Mouse (Mus musculus) T-helper 2 cell (primary cell): ENCODE results near the gene Timeless.
"Not testable (repeated sequence)": the region's sequence is repeated elsewhere in the genome, so short reads cannot be mapped to it uniquely, and the experiment has no call there.

ENCODE experiments used
- in situ Hi-C: fragments of 300-600 bp; cut with MboI, MseI; formaldehyde crosslinking; loops from one replicate; pipeline ENCODE4 v1.15.1; 2025; ENCODE audit warnings: high pct_unique_total_duplicates

Gene Timeless

DNA sequence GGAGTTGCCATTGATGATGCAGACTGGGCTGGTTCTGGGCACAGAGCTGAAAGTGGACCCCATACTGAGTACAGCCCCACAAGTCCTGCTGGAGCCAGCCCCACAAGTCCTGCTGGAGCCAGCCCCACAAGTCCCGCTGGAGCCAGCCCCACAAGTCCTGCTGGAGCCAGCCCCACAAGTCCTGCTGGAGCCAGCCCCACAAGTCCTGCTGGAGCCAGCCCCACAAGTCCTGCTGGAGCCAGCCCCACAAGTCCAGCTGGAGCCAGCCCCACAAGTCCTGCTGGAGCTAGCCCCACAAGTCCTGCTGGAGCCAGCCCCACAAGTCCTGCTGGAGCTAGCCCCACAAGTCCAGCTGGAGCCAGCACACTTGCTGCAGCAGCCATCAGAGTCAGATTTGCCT lies 58.7 kb downstream of the Timeless start:
- in situ Hi-C loops, result not testable (repeated sequence)

DNA sequence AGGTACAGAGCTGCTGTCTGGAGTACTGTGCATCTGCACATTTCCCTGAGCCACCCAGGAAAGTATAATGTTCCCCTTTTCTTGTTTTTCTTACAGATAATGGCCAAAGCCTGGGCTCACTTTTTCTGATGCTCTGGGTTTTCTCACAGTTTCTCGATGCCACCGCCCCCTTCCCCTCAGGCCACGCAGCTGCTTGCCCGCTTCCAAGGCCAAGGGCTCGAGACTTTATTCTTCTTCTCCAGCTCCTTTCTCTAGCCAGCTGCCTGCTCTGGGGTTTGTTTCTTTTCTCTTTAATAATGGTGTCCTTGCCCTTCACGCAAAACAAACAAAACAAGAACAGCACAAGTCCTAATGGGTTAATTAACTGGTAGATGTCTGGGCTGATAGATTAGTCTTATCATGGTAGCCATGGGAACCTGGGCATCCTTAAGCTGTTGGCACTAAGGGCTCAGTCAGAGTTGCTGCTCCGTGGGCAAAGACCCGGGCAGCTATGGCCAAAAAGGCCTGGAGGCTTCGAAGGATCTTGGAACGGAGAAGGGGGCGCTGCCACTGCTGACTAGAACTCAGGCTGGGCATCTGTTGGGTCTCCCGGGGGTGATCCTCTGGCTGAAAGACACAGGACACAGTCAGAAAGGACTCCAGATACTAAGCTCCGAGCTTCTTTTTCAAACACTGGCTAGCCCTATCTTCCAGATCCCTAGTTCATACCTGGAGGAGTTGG lies 64.7 kb downstream of the Timeless start:
- in situ Hi-C loops, result no loop called here

DNA sequence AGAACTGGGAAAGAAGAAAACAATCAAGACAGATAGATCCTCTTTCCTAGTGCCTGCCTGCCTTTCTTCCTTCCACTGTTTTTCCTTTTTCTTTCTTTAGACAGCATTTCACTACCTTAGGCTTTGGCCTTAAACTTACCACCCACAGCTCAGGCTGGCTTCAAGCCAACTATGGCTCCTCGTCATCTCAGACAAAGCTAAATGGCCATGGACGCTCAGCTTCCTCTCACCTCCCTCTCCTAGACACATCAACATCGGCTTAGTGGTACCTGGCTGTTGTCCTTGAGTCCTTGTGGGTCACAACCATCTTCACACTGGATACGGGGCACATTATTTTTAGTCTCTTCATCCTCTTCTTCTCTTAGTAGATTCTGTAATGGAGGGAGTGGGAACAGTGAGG lies 65.4 kb downstream of the Timeless start:
- in situ Hi-C loops, result no loop called here

DNA sequence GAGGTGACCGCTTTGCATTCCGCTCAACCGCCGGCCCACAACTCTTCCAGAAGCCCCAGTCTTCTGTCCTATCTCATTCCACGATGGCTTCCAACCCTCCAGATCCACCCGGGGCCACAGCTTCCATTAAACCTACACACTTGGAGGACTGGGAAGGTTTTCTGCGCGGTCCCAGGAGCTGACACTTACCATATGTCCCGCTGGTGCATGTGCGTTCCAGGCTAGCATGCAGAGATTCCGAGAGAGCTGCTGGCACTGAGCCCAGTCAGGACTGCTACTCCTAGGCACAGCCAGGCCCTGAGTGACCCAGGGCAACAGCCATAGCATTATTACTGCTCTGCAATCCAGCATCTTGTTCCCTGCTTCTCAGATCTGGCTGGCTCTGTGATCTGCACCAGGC lies 65.8 kb downstream of the Timeless start:
- in situ Hi-C loops, result no loop called here

DNA sequence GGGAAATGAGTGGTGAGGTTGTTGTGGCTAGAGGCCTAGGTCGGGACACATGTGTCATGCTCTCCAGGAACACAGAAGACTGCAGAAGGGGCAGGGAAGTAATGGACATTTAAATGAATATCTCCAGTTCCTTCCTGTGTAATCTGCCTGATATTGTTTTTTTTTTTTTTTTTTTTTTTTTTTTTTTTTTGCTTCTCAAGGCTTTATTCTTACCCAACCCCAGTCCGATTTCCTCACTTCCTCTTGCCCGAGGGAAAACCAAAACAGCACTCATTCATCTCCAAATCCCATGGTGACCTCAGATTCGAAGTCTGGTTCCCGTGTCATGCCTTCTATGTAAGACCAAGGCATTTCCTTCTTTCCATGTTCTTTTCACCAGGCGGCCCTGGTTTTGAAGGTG lies 66.4 kb downstream of the Timeless start:
- in situ Hi-C loops, result no loop called here

DNA sequence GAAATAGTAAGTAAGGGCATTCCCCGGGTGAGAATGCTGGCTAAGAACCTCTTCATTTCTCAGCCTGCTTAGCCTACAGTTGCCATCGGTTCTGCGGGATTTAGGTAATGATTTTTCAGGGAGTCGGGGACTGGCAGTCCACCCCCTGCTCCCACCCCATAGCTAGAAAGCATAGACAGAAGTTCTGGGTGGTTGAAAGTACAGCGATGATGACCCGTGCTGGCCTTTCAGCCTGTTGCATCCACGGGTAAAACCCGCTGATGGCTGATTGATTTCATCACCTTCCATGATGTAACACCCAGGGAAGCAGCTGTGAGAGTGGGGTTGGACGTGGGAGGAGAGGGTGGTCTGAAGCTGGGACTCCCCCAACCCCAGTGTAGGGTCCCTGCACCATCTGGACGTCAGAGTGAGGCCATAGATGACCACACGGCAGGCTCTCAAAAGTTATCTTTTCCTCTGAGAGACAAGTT lies 66.9 kb downstream of the Timeless start, which contains the start of gene Il23a:
Gene Il23a (minus strand): TSS at position 51 of the 470 bp plus-strand sequence.
- in situ Hi-C loops, result no loop called here

DNA sequence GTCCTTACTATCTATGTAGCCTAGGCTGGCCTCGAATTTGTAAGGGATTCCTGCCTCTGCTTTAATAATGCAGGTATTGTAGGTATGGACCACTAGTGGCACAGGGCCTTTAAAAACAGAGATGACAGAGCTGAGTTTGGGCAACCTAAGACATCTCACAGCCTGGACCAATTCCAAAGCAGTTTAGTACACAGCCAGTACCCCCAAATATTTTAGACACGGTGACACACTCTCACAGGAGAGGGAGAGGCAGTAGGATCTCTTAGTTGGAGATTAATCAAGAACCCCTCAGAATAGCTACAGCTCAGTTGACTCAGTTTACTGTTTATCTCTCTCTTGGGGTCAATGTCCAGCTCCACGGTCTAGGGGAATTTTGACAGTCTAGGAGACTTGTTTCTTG lies 70.5 kb downstream of the Timeless start:
- in situ Hi-C loops, result no loop called here
